Mouse (Mus musculus) stomach, embryonic 15.5 days (tissue): ENCODE results near the gene Lsm2. TPM values are rescaled to one million over a fixed set of nuclear protein-coding genes. Genes with fewer than 3 reads are reported as not detected.
"Not testable (repeated sequence)": the region's sequence is repeated elsewhere in the genome, so short reads cannot be mapped to it uniquely, and the experiment has no call there.

ENCODE experiments used
- ATAC-seq: fragments of 200-750 bp; cut with Nextera tagmentation; 2 replicates; pipeline ENCODE4 v1.8.0; 2017; ENCODE audit warnings: low read depth, moderate number of reproducible peaks, moderate TSS enrichment; ENCODE audit not compliant: insufficient read depth, low FRiP score
- H3K27ac ChIP-seq: fragments of 300-500 bp; sonication (generic); 2 replicates; pipeline ENCODE4 v1.5.1; 2015; ENCODE audit warnings: mild to moderate bottlenecking, inconsistent platforms
- H3K27me3 ChIP-seq: fragments of 300-500 bp; sonication (generic); replicated peaks from 2 replicates; pipeline ENCODE4 v1.6.1; 2015; ENCODE audit warnings: inconsistent platforms
- H3K36me3 ChIP-seq: fragments of 300-500 bp; sonication (generic); 2 replicates; pipeline ENCODE4 v1.6.1; 2015; ENCODE audit warnings: inconsistent platforms
- H3K4me1 ChIP-seq: fragments of 300-500 bp; sonication (generic); 2 replicates; pipeline ENCODE4 v1.6.1; 2015; ENCODE audit warnings: inconsistent platforms
- H3K4me2 ChIP-seq: fragments of 300-500 bp; sonication (generic); 2 replicates; pipeline ENCODE4 v1.6.1; 2015; ENCODE audit warnings: mild to moderate bottlenecking, inconsistent platforms
- H3K4me3 ChIP-seq: fragments of 300-500 bp; sonication (generic); replicated peaks from 2 replicates; pipeline ENCODE4 v1.5.1; 2015; ENCODE audit warnings: inconsistent platforms
- H3K9ac ChIP-seq: fragments of 300-500 bp; sonication (generic); 2 replicates; pipeline ENCODE4 v1.6.1; 2015; ENCODE audit warnings: inconsistent platforms
- H3K9me3 ChIP-seq: fragments of 300-500 bp; sonication (generic); 2 replicates; pipeline ENCODE4 v1.6.1; 2016; ENCODE audit warnings: inconsistent platforms
- WGBS: fragments of 180-500 bp; shearing (Covaris S2); methylation state at CpG from one replicate; pipeline ENCODE4 v1.1.7; 2015; 5-methylcytosine and 5-hydroxymethylcytosine counted together
- polyA plus RNA-seq: library from polyadenylated mRNA; unstranded; fragments of >200 nt; fragmentation: Nextera tagmentation; extraction: Ambion mirVana; gene quantifications from 2 replicates; pipeline ENCODE4 v1.2.1, GENCODE M21; 2015

Lsm2 gene
- polyA plus RNA-seq, 1 experiment from 2014 or later: 182 TPM

DNA sequence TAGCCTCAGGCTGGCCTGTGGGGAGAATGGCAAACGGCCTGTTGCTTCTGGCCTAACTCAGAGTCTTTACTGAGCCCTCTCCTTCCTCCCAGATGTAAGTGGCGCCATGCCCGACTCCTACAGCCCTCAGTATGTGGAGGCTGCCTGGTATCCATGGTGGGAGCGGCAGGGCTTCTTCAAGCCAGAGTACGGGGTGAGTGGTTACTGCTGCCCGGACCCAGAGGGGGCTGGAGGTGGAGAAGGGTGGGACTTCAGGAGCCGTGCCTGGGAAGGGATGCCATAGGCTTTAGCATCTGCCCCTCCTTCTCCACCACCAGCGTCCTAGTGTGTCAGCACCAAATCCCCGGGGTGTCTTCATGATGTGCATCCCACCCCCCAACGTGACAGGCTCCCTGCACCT lies 23.5 kb downstream of the Lsm2 start:
- Histone ChIP-seq H3K27ac (no peak overlapping the region), H3K27me3 (no peaks in the 10 kb centered on the region), H3K4me1 (peaks cover 15% of the 10 kb centered on the region), H3K4me3 (no peak overlapping the region), H3K9ac (no peak overlapping the region), H3K36me3 (peaks cover 50% of the 10 kb centered on the region), H3K9me3 (no peaks in the 10 kb centered on the region), H3K4me2 (no peak overlapping the region)
- 93% methylated on average over 10 of the region's 10 CpGs for WGBS
- ATAC-seq: no peak

DNA sequence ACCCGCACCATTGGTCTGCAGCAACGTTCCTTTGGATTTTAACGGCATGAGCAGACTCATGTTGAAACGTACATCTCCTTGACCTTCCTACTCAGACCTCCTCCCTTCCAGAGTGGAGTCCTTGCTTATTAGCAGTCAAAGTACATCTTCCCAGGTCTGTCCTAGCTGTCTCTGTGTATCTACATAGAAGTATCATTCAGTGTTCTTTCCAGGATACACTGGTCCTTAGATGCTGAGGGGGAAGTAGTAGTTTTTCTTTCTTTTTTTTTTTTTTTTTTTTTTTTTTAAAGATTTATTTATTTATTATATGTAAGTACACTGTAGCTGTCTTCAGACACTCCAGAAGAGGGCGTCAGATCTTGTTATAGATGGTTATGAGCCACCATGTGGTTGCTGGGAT lies 24.2 kb downstream of the Lsm2 start:
- not testable (repeated sequence) for ATAC-seq, H3K4me2 ChIP-seq, H3K9ac ChIP-seq, H3K9me3 ChIP-seq, H3K4me3 ChIP-seq, H3K27ac ChIP-seq, H3K27me3 ChIP-seq
- Histone ChIP-seq H3K4me1 (peaks cover 15% of the 10 kb centered on the region), H3K36me3 (peaks cover 57% of the 10 kb centered on the region)
- 89% methylated on average over 5 of the region's 5 CpGs for WGBS

DNA sequence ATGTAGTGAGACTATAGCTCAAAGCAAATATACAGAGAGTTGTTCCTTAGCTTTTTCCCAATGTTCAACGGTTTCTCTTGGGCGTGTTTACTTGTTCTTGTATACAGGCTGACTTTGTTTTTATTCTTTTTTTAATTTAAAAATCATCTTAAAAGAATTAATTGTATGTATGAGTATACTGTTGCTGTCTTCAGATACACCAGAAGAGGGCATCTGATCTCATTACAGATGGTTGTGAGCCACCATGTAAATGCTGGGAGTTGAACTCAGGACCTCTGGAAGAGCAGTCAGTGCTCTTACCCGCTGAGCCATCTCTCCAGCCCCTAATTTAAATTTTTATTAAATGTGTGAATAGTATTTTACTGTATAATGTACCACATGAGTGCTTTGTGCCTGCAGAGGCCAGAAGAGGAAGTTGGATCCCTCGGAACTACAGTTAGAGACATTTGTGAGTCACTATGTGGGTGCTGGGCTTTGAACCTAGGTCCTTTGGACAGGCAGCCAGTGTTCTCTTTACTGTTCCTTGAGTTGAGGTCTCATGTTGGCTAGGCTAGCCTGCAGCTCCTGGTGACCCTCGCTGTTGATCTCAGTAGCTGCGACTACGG lies 25.8 kb downstream of the Lsm2 start:
- Histone ChIP-seq H3K4me3 (no peak overlapping the region), H3K36me3 (peaks cover 72% of the 10 kb centered on the region), H3K4me1 (peaks cover 10% of the 10 kb centered on the region), H3K27me3 (no peaks in the 10 kb centered on the region), H3K4me2 (no peak overlapping the region), H3K9me3 (no peaks in the 10 kb centered on the region), H3K27ac (no peak overlapping the region), H3K9ac (no peak overlapping the region)
- no peak for ATAC-seq
- WGBS: 91% methylated on average over 7 of the region's 7 CpGs

DNA sequence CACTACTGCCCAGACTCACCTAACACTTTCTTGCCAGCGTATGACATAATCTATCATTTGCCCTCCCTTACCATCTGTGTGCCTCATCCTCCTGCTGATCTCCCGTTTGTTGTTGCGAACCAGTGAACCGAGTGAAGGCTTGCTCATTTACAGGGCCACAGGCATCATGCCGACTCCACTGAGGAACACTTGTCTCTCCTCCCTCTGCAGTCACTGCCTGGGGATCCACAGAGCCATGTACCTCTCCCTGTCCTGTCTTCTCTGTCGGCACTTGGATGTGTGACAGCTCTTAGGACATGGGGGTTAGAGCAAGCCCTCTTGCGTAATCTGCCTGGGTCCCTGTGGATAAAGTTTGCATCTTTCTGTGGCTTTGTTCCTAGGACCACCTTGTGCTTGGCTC lies 27.9 kb downstream of the Lsm2 start:
- no peaks in the 10 kb centered on the region for H3K9me3 ChIP-seq
- WGBS: 87% methylated on average over 7 of the region's 7 CpGs
- peaks cover 87% of the 10 kb centered on the region for H3K36me3 ChIP-seq

DNA sequence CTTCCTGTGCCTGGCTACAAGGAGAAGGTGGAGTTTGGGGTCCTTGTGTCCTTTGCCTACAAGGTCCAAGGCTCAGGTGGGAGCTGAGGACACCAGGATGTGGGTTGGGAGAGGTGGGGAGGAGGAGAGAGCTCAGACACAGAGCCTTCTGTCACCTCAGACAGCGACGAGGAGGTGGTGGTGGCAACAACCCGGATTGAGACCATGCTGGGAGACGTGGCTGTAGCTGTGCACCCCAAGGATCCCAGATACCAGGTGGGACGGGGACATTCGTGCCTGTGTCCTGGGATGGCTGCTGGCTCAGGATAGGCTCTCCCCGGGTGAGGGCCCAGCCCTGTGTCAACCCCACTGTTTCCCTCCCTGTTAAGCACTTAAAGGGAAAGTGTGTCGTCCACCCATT lies 29.8 kb downstream of the Lsm2 start:
- H3K36me3 ChIP-seq: peaks cover 86% of the 10 kb centered on the region

More for the DNA sequence above, 27.9 kb downstream of the Lsm2 start:
- no peaks in the 10 kb centered on the region for H3K27me3 ChIP-seq
- H3K27ac ChIP-seq: no peak overlapping the region
- no peak overlapping the region for H3K4me2 ChIP-seq
- H3K4me1 ChIP-seq: no peaks in the 10 kb centered on the region
- no peak overlapping the region for H3K9ac ChIP-seq
- no peak for ATAC-seq
- no peak overlapping the region for H3K4me3 ChIP-seq

DNA sequence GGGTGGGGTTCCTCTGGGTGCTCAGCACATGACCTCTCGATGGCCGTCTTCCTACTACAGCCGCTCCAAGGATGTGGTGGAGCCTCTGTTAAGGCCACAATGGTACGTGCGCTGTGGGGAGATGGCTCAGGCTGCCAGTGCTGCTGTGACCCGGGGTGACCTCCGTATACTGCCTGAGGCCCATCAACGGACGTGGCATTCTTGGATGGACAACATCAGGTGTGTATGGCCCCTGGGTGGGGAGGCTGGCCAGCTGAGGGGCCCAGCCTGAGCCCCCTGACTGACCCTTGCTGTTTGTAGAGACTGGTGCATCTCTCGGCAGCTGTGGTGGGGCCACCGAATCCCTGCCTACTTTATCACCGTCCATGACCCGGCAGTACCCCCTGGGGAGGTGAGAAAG lies 30.8 kb downstream of the Lsm2 start:
- WGBS: 86% methylated on average over 13 of the region's 13 CpGs

More for the DNA sequence above, 29.8 kb downstream of the Lsm2 start:
- no peak overlapping the region for H3K27ac ChIP-seq
- H3K9ac ChIP-seq: no peak overlapping the region
- no peak for ATAC-seq
- no peak overlapping the region for H3K4me3 ChIP-seq
- H3K4me2 ChIP-seq: no peak overlapping the region
- no peaks in the 10 kb centered on the region for H3K9me3 ChIP-seq
- peaks cover 8% of the 10 kb centered on the region; the same call in 1 of the 2 replicates for H3K4me1 ChIP-seq
- 91% methylated on average over 8 of the region's 8 CpGs for WGBS
- H3K27me3 ChIP-seq: no peaks in the 10 kb centered on the region

DNA sequence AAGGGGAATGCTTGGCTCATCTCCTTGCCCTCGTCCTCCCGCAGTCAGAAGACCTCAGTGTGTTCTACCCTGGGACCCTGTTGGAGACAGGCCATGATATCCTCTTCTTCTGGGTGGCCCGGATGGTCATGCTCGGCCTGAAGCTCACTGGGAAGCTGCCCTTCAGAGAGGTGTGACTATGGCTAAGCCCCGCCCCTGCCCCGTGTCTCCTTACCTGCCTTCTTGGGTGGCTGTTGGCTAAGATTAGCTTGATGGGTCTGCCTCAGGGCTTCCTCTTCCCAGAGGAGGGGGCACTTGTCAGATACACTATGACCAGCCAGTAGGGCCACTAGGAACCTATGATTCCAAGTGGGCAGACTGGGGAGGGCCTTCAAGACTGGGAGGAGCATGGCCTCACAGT lies 31.6 kb downstream of the Lsm2 start:
- ATAC-seq: no peak; the same call in 1 of the 2 replicates
- Histone ChIP-seq H3K9ac (no peak overlapping the region), H3K36me3 (peaks cover 75% of the 10 kb centered on the region), H3K4me1 (peaks cover 20% of the 10 kb centered on the region; the same call in 1 of the 2 replicates), H3K4me3 (no peak overlapping the region), H3K9me3 (no peaks in the 10 kb centered on the region), H3K4me2 (no peak overlapping the region), H3K27ac (no peak overlapping the region), H3K27me3 (no peaks in the 10 kb centered on the region)
- 74% methylated on average over 6 of the region's 6 CpGs for WGBS

More for the DNA sequence above, 30.8 kb downstream of the Lsm2 start:
- Histone ChIP-seq H3K27ac (no peak overlapping the region), H3K4me3 (no peak overlapping the region), H3K27me3 (no peaks in the 10 kb centered on the region), H3K4me1 (peaks cover 14% of the 10 kb centered on the region; the same call in 1 of the 2 replicates), H3K36me3 (peaks cover 81% of the 10 kb centered on the region), H3K4me2 (no peak overlapping the region), H3K9ac (no peak overlapping the region), H3K9me3 (no peaks in the 10 kb centered on the region)
- no peak for ATAC-seq

DNA sequence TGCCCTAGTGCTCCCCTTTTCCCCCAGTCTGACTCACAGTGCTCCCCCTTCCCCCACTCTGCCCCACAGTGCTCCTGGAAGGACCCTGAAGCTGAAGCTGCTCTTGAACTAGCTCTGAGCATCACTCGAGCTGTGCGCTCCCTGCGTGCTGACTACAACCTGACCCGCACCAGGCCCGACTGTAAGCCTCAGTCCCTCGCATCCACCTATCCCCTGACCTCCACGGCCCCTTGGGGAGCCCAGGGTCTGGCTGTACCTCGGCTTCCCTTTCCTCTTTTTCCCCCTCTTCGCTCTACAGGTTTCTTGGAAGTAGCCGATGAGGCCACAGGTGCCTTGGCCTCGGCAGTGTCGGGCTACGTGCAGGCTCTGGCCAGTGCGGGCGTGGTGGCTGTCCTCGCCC lies 33.6 kb downstream of the Lsm2 start:
- Histone ChIP-seq H3K27ac (no peak overlapping the region), H3K4me1 (peaks cover 21% of the 10 kb centered on the region; the same call in 1 of the 2 replicates), H3K36me3 (peaks cover 55% of the 10 kb centered on the region), H3K4me2 (no peak overlapping the region), H3K27me3 (no peaks in the 10 kb centered on the region), H3K4me3 (no peak overlapping the region), H3K9me3 (no peaks in the 10 kb centered on the region), H3K9ac (no peak overlapping the region)
- no peak for ATAC-seq
- WGBS: 92% methylated on average over 16 of the region's 16 CpGs

DNA sequence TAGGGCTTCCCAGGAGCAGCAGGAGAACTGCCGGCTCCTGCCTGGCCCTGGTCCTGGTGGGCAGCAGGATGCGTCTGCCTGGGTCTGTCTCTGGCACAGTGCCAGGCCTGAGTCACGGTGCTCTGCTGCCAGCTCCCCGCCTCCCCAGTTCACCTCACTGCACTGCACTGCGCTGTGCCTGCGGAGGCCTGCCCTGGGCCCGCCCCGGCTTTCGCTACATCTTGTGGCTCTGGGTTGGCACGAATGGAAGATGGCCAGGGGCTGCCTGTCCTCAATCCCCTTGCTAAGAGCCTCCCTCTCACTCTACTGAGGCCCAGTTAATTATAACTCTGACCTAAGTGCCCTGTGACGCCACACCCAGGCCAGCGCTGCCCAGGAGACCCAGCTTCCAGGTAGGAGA lies 34.7 kb downstream of the Lsm2 start, which contains the start of gene Vwa7:
Gene Vwa7, plus strand, starts transcription at position 204 of the 400 bp plus-strand sequence.
- Histone ChIP-seq H3K27me3 (no peaks in the 10 kb centered on the region), H3K4me3 (no peak within 1 kb of the TSS), H3K4me1 (peaks cover 29% of the 10 kb centered on the region), H3K4me2 (no peak within 1 kb of the TSS), H3K9me3 (no peaks in the 10 kb centered on the region), H3K9ac (no peak within 1 kb of the TSS), H3K27ac (peak within 1 kb of the TSS; percentile 28; the same call in 1 of the 2 replicates), H3K36me3 (peaks cover 44% of the 10 kb centered on the region)
- 56% methylated on average over 12 of the region's 12 CpGs for WGBS
- peak; percentile 33; the same call in 1 of the 2 replicates for ATAC-seq

DNA sequence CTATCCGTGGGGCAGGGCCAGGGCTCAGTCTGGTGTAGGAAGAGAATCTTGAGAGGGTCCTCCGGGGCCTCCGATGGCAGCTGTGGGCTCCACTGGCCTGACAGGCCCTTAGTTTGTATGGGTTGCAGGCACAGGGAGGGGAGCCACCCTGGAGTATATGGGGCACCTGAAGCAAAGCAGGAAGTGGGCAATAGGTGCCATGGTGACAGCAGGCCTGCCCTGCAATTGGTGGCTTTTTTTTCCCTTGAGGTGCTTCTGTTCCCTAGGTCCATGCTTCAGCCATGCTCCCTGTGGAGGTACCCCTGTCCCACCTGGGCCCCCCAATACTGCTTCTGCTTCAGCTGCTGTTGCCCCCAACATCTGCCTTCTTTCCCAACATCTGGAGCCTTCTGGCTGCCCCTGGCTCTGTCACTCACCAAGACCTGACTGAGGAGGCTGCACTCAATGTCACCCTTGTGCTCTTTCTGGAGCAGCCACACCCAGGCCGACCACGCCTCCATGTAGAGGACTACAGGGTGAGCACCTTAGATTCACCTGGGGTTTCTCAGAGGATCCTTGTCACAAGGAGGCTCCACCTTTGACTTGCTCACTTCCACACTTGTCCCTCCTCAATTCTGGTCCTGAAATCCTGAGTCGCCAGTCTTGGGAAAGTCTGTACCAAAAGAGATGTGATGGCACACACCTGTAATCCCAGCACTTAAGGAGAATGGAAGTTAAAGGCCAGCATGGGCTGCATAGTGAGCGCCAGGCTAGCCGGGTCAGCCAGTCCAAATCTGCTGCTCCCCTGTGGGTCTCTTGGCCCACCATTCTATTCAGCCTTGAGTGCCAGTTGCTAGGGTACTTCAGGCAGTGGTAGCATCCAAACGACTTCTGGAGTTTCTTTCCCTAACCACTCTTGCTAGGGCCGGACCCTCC lies 35.4 kb downstream of the Lsm2 start:
- ATAC-seq: no peak
- H3K4me1 ChIP-seq: peaks cover 32% of the 10 kb centered on the region
- no peaks in the 10 kb centered on the region for H3K9me3 ChIP-seq
- 74% methylated on average over 10 of the region's 10 CpGs for WGBS
- H3K9ac ChIP-seq: no peak overlapping the region
- peak overlapping the region; percentile 28; the same call in 1 of the 2 replicates for H3K27ac ChIP-seq
- H3K4me3 ChIP-seq: no peak overlapping the region
- no peaks in the 10 kb centered on the region for H3K27me3 ChIP-seq
- peaks cover 38% of the 10 kb centered on the region for H3K36me3 ChIP-seq
- no peak overlapping the region for H3K4me2 ChIP-seq

DNA sequence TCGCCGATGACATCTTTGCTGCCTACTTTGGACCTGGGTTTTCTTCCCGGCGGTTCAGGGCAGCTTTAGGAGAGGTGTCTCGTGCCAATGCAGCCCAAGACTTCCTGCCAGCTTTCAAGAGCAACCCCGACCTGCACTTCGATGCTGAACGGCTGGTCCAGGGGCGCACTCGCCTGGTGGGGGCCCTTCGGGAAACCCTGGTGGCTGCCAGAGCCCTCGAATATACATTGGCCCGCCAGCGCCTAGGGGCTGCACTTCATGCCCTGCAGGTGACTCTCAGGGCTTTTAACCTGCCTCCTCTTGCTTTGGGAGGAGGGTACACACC lies 36.0 kb downstream of the Lsm2 start:
- Histone ChIP-seq H3K4me3 (no peak overlapping the region), H3K36me3 (peaks cover 32% of the 10 kb centered on the region), H3K9ac (no peak overlapping the region), H3K27ac (no peak overlapping the region), H3K27me3 (no peaks in the 10 kb centered on the region), H3K4me1 (peaks cover 32% of the 10 kb centered on the region), H3K9me3 (no peaks in the 10 kb centered on the region), H3K4me2 (no peak overlapping the region)
- ATAC-seq: no peak
- 72% methylated on average over 14 of the region's 14 CpGs for WGBS

DNA sequence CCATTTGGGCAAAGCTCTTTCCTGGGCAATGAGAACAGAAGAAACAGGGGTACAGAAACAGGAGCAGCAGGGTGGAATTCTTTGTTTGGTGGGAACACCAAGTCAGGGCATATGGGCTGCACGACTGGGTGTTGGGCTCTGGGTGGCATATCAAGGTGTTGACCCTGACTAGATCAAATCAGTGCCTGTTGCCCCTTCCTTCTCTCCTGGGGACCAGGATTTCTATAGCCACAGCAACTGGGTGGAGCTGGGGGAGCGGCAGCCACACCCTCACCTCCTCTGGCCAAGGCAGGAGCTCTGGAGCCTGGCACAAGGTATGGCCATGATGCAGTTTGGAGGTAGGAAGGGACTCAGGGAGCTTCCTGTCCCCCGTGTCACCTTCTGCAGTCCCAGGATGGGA lies 36.5 kb downstream of the Lsm2 start:
- ATAC-seq: no peak
- H3K4me1 ChIP-seq: peaks cover 32% of the 10 kb centered on the region
- H3K27ac ChIP-seq: no peak overlapping the region
- WGBS: 69% methylated on average over 3 of the region's 3 CpGs
- H3K4me3 ChIP-seq: no peak overlapping the region
- no peak overlapping the region for H3K4me2 ChIP-seq
- H3K9me3 ChIP-seq: no peaks in the 10 kb centered on the region
- H3K9ac ChIP-seq: no peak overlapping the region
- H3K36me3 ChIP-seq: peaks cover 27% of the 10 kb centered on the region
- H3K27me3 ChIP-seq: no peaks in the 10 kb centered on the region
